Mouse (Mus musculus): ENCODE results near the gene Phlpp1.

DNA sequence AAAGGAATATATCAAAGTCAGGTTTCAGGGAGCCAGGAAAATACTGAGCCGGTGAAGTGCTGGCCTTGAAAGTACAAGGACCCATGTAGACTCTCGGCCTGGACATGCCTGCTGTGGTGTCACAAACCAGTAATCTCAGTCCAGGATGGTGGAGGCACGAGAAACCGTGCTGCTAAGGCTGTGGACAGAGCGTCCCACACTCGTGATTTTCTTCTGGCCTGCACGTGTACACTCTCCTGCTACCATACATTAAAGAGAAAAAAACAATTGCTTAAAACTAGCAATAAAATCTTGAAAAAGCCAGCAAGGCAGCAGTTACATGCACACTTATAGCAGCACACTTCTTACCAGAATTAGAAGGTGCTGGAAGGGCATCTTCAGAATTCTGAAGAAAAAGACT is 104.2 kb downstream of the Phlpp1 start:
- no peak for TF ChIP-seq CTCF (IDR thresholded peaks at IDR 0.05; ENCODE audit: low read depth, low read length)
- TF ChIP-seq POLR2A (IDR thresholded peaks at IDR 0.05; ENCODE audit: borderline replicate concordance, low read depth, low read length) = no peak

Data from bone marrow macrophage, adult 2 months (primary cell).